Mouse (Mus musculus) right cerebral cortex, postnatal 25 days (tissue): Measurements from ENCODE around the gene Met.

Source experiments
- DNase-seq: peaks from one replicate; pipeline ENCODE4 v3.0.0; 2022

Met gene

GRCm38 (mm10) chr6:17463434-17464280 is at the start of gene Met:
Gene Met, plus strand, starts transcription at chr6:17463800.
- peak; percentile 19 for DNase-seq

GRCm38 (mm10) chr6:17418226-17418625 is 45.4 kb upstream of the Met start:
- no peak for DNase-seq

- DNase-seq: no peak
Measured at GRCm38 (mm10) chr6:17422432-17422831, 41.2 kb upstream of the Met start.

- DNase-seq: no peak
Measured at GRCm38 (mm10) chr6:17429041-17429440, 34.6 kb upstream of the Met start.

GRCm38 (mm10) chr6:17429611-17430010 is 34.0 kb upstream of the Met start:
- DNase-seq: no peak

GRCm38 (mm10) chr6:17443311-17443710 is 20.3 kb upstream of the Met start:
- no peak for DNase-seq

GRCm38 (mm10) chr6:17451305-17451704 is 12.3 kb upstream of the Met start:
- DNase-seq: no peak

- DNase-seq: no peak
Measured at GRCm38 (mm10) chr6:17455116-17455515, 8.5 kb upstream of the Met start.

GRCm38 (mm10) chr6:17459561-17459960 is 4.0 kb upstream of the Met start:
- DNase-seq: no peak

GRCm38 (mm10) chr6:17461435-17461834 is 2.2 kb upstream of the Met start:
- no peak for DNase-seq

- DNase-seq: no peak
Measured at GRCm38 (mm10) chr6:17464281-17465025, 853 bp downstream of the Met start.

GRCm38 (mm10) chr6:17466526-17466925 is 2.9 kb downstream of the Met start:
- DNase-seq: no peak

- DNase-seq: no peak
Measured at GRCm38 (mm10) chr6:17468993-17469392, 5.4 kb downstream of the Met start.

- no peak for DNase-seq
Measured at GRCm38 (mm10) chr6:17473128-17473527, 9.5 kb downstream of the Met start.

- DNase-seq: no peak
Measured at GRCm38 (mm10) chr6:17477823-17478222, 14.2 kb downstream of the Met start.

GRCm38 (mm10) chr6:17478252-17478651 is 14.7 kb downstream of the Met start:
- DNase-seq: no peak

- DNase-seq: no peak
Measured at GRCm38 (mm10) chr6:17478838-17479570, 15.4 kb downstream of the Met start.

GRCm38 (mm10) chr6:17481068-17481467 is 17.5 kb downstream of the Met start:
- DNase-seq: no peak

- no peak for DNase-seq
Measured at GRCm38 (mm10) chr6:17485244-17485643, 21.6 kb downstream of the Met start.

GRCm38 (mm10) chr6:17485782-17486181 is 22.2 kb downstream of the Met start:
- DNase-seq: no peak

- no peak for DNase-seq
Measured at GRCm38 (mm10) chr6:17488291-17488817, 24.8 kb downstream of the Met start.

GRCm38 (mm10) chr6:17490786-17491185 is 27.2 kb downstream of the Met start:
- no peak for DNase-seq

GRCm38 (mm10) chr6:17491502-17491901 is 27.9 kb downstream of the Met start:
- no peak for DNase-seq
